Mouse (Mus musculus): Measurements from ENCODE around the gene Nrxn1. TPM values are rescaled to one million over a fixed set of nuclear protein-coding genes. Genes with fewer than 3 reads are reported as not detected.
A peak's percentile ranks its signal among the peaks of the same experiment; 100 is the strongest.

The Nrxn1 gene
- polyA plus RNA-seq, 1 experiment from 2014 or later, result 16.5 TPM

GRCm38 (mm10) chr17:90088314-90088650, 1004.6 kb downstream of the Nrxn1 start:
- H3K9me3 ChIP-seq (ENCODE audit: control insufficient read depth, low read length), result no peaks in the 10 kb centered on the region
- H3K4me2 ChIP-seq, result peak overlapping the region; percentile 42
- H3K27me3 ChIP-seq (ENCODE audit: control insufficient read depth, insufficient read depth, low read length), result no peaks in the 10 kb centered on the region
- DNase-seq (ENCODE audit: low spot score, missing footprints) (peak; percentile 95), ATAC-seq (ENCODE audit: low FRiP score) (peak; percentile 100)
- peak overlapping the region; percentile 64 for H3K27ac ChIP-seq (ENCODE audit: low read depth, low read length)
- H3K4me1 ChIP-seq (ENCODE audit: control insufficient read depth, insufficient read depth, low read length), result no peaks in the 10 kb centered on the region
- peak overlapping the region; percentile 58; the same call in 1 of the 2 replicates for H3K9ac ChIP-seq (ENCODE audit: low read length)
- no peaks in the 10 kb centered on the region for H3K36me3 ChIP-seq (ENCODE audit: control insufficient read depth, insufficient read depth, low read length)
- H3K4me3 ChIP-seq (ENCODE audit: low read depth, low read length), result peak overlapping the region; percentile 22
- 1% methylated on average over 12 of the region's 12 CpGs for WGBS

- Histone ChIP-seq H3K9ac (ENCODE audit: low read length) (no peak overlapping the region; the same call in 1 of the 2 replicates), H3K27me3 (ENCODE audit: control insufficient read depth, insufficient read depth, low read length) (no peaks in the 10 kb centered on the region), H3K4me2 (peak overlapping the region; percentile 42), H3K36me3 (ENCODE audit: control insufficient read depth, insufficient read depth, low read length) (no peaks in the 10 kb centered on the region), H3K9me3 (ENCODE audit: control insufficient read depth, low read length) (no peaks in the 10 kb centered on the region), H3K27ac (ENCODE audit: low read depth, low read length) (peak overlapping the region; percentile 62), H3K4me3 (ENCODE audit: low read depth, low read length) (peak overlapping the region; percentile 22), H3K4me1 (ENCODE audit: control insufficient read depth, insufficient read depth, low read length) (no peaks in the 10 kb centered on the region)
- ATAC-seq (ENCODE audit: low FRiP score) (no peak; the same call in 1 of the 2 replicates), DNase-seq (ENCODE audit: low spot score, missing footprints) (no peak)
- WGBS, result 55% methylated on average over 11 of the region's 11 CpGs
These were observed 1005.1 kb downstream of the Nrxn1 start for GRCm38 (mm10) chr17:90087616-90088313.

GRCm38 (mm10) chr17:90086826-90087225, 1006.0 kb downstream of the Nrxn1 start:
- DNase-seq (ENCODE audit: low spot score, missing footprints) (peak; percentile 91), ATAC-seq (ENCODE audit: low FRiP score) (peak; percentile 83)
- Histone ChIP-seq H3K4me2 (no peak overlapping the region), H3K27ac (ENCODE audit: low read depth, low read length) (peak overlapping the region; percentile 22; the same call in 1 of the 2 replicates), H3K9me3 (ENCODE audit: control insufficient read depth, low read length) (no peaks in the 10 kb centered on the region), H3K36me3 (ENCODE audit: control insufficient read depth, insufficient read depth, low read length) (no peaks in the 10 kb centered on the region), H3K27me3 (ENCODE audit: control insufficient read depth, insufficient read depth, low read length) (no peaks in the 10 kb centered on the region), H3K4me1 (ENCODE audit: control insufficient read depth, insufficient read depth, low read length) (no peaks in the 10 kb centered on the region), H3K4me3 (ENCODE audit: low read depth, low read length) (no peak overlapping the region), H3K9ac (ENCODE audit: low read length) (no peak overlapping the region)
- WGBS, result 0% methylated on average over 1 of the region's 1 CpGs

GRCm38 (mm10) chr17:90079003-90079402, 1013.9 kb downstream of the Nrxn1 start:
- DNase-seq (ENCODE audit: low spot score, missing footprints), result no peak
- Histone ChIP-seq H3K9ac (ENCODE audit: low read length) (no peak overlapping the region), H3K4me3 (ENCODE audit: low read depth, low read length) (no peak overlapping the region), H3K9me3 (ENCODE audit: control insufficient read depth, low read length) (no peaks in the 10 kb centered on the region), H3K4me1 (ENCODE audit: control insufficient read depth, insufficient read depth, low read length) (no peaks in the 10 kb centered on the region), H3K4me2 (no peak overlapping the region), H3K36me3 (ENCODE audit: control insufficient read depth, insufficient read depth, low read length) (no peaks in the 10 kb centered on the region), H3K27ac (ENCODE audit: low read depth, low read length) (no peak overlapping the region), H3K27me3 (ENCODE audit: control insufficient read depth, insufficient read depth, low read length) (no peaks in the 10 kb centered on the region)
- ATAC-seq (ENCODE audit: low FRiP score), result no peak
- WGBS, result 57% methylated on average over 6 of the region's 6 CpGs

- ATAC-seq (ENCODE audit: low FRiP score) (no peak), DNase-seq (ENCODE audit: low spot score, missing footprints) (no peak)
- WGBS, result 88% methylated on average over 3 of the region's 3 CpGs
- Histone ChIP-seq H3K4me3 (ENCODE audit: low read depth, low read length) (no peak overlapping the region), H3K27ac (ENCODE audit: low read depth, low read length) (no peak overlapping the region), H3K9me3 (ENCODE audit: control insufficient read depth, low read length) (no peaks in the 10 kb centered on the region), H3K9ac (ENCODE audit: low read length) (no peak overlapping the region), H3K27me3 (ENCODE audit: control insufficient read depth, insufficient read depth, low read length) (no peaks in the 10 kb centered on the region), H3K36me3 (ENCODE audit: control insufficient read depth, insufficient read depth, low read length) (no peaks in the 10 kb centered on the region), H3K4me1 (ENCODE audit: control insufficient read depth, insufficient read depth, low read length) (no peaks in the 10 kb centered on the region), H3K4me2 (no peak overlapping the region)
These were observed 1014.4 kb downstream of the Nrxn1 start for GRCm38 (mm10) chr17:90078488-90078887.

- Histone ChIP-seq H3K27me3 (ENCODE audit: control insufficient read depth, insufficient read depth, low read length) (no peaks in the 10 kb centered on the region), H3K4me3 (ENCODE audit: low read depth, low read length) (no peak overlapping the region), H3K27ac (ENCODE audit: low read depth, low read length) (no peak overlapping the region), H3K9ac (ENCODE audit: low read length) (no peak overlapping the region), H3K9me3 (ENCODE audit: control insufficient read depth, low read length) (no peaks in the 10 kb centered on the region), H3K4me2 (no peak overlapping the region), H3K36me3 (ENCODE audit: control insufficient read depth, insufficient read depth, low read length) (no peaks in the 10 kb centered on the region), H3K4me1 (ENCODE audit: control insufficient read depth, insufficient read depth, low read length) (no peaks in the 10 kb centered on the region)
- no peak for DNase-seq (ENCODE audit: low spot score, missing footprints)
- 9% methylated on average over 1 of the region's 1 CpGs for WGBS
- no peak for ATAC-seq (ENCODE audit: low FRiP score)
These were observed 1030.0 kb downstream of the Nrxn1 start for GRCm38 (mm10) chr17:90062866-90063265.

- H3K9ac ChIP-seq (ENCODE audit: low read length), result no peak overlapping the region
- H3K27ac ChIP-seq (ENCODE audit: low read depth, low read length), result no peak overlapping the region
- ATAC-seq (ENCODE audit: low FRiP score) (peak; percentile 86), DNase-seq (ENCODE audit: low spot score, missing footprints) (no peak)
- H3K9me3 ChIP-seq (ENCODE audit: control insufficient read depth, low read length), result no peaks in the 10 kb centered on the region
- H3K36me3 ChIP-seq (ENCODE audit: control insufficient read depth, insufficient read depth, low read length), result no peaks in the 10 kb centered on the region
- H3K27me3 ChIP-seq (ENCODE audit: control insufficient read depth, insufficient read depth, low read length), result no peaks in the 10 kb centered on the region
- 63% methylated on average over 5 of the region's 5 CpGs for WGBS
- no peak overlapping the region for H3K4me3 ChIP-seq (ENCODE audit: low read depth, low read length)
- H3K4me2 ChIP-seq, result no peak overlapping the region
- H3K4me1 ChIP-seq (ENCODE audit: control insufficient read depth, insufficient read depth, low read length), result no peaks in the 10 kb centered on the region
These were observed 1032.0 kb downstream of the Nrxn1 start for GRCm38 (mm10) chr17:90060872-90061271.

- no peaks in the 10 kb centered on the region for H3K27me3 ChIP-seq (ENCODE audit: control insufficient read depth, insufficient read depth, low read length)
- H3K4me2 ChIP-seq, result no peak overlapping the region
- no peaks in the 10 kb centered on the region for H3K9me3 ChIP-seq (ENCODE audit: control insufficient read depth, low read length)
- no peak overlapping the region for H3K9ac ChIP-seq (ENCODE audit: low read length)
- no peaks in the 10 kb centered on the region for H3K36me3 ChIP-seq (ENCODE audit: control insufficient read depth, insufficient read depth, low read length)
- ATAC-seq (ENCODE audit: low FRiP score) (no peak), DNase-seq (ENCODE audit: low spot score, missing footprints) (no peak)
- H3K4me3 ChIP-seq (ENCODE audit: low read depth, low read length), result no peak overlapping the region
- no peaks in the 10 kb centered on the region for H3K4me1 ChIP-seq (ENCODE audit: control insufficient read depth, insufficient read depth, low read length)
- 75% methylated on average over 3 of the region's 3 CpGs for WGBS
- H3K27ac ChIP-seq (ENCODE audit: low read depth, low read length), result no peak overlapping the region
These were observed 1032.7 kb downstream of the Nrxn1 start for GRCm38 (mm10) chr17:90060168-90060567.

GRCm38 (mm10) chr17:90059320-90060111, 1033.4 kb downstream of the Nrxn1 start:
- ATAC-seq (ENCODE audit: low FRiP score) (no peak), DNase-seq (ENCODE audit: low spot score, missing footprints) (no peak)
- Histone ChIP-seq H3K36me3 (ENCODE audit: control insufficient read depth, insufficient read depth, low read length) (no peaks in the 10 kb centered on the region), H3K9me3 (ENCODE audit: control insufficient read depth, low read length) (no peaks in the 10 kb centered on the region), H3K4me2 (no peak overlapping the region), H3K27me3 (ENCODE audit: control insufficient read depth, insufficient read depth, low read length) (no peaks in the 10 kb centered on the region), H3K9ac (ENCODE audit: low read length) (no peak overlapping the region), H3K27ac (ENCODE audit: low read depth, low read length) (no peak overlapping the region), H3K4me3 (ENCODE audit: low read depth, low read length) (no peak overlapping the region), H3K4me1 (ENCODE audit: control insufficient read depth, insufficient read depth, low read length) (no peaks in the 10 kb centered on the region)
- 82% methylated on average over 7 of the region's 7 CpGs for WGBS
